Mouse (Mus musculus): Measurements from ENCODE around the gene Cd9.
A peak's percentile ranks its signal among the peaks of the same experiment; 100 is the strongest.

The Cd9 gene

GRCm38 (mm10) chr6:125476090-125476489, 18.5 kb downstream of the Cd9 start:
- DNase-seq (ENCODE audit: low spot score in 2 of 2): no peak

GRCm38 (mm10) chr6:125475184-125475583, 19.4 kb downstream of the Cd9 start:
- DNase-seq (ENCODE audit: low spot score in 2 of 2): no peak

GRCm38 (mm10) chr6:125473939-125474338, 20.7 kb downstream of the Cd9 start:
- DNase-seq (ENCODE audit: low spot score in 2 of 2): no peak

GRCm38 (mm10) chr6:125473321-125473721, 21.3 kb downstream of the Cd9 start:
- DNase-seq (ENCODE audit: low spot score in 2 of 2): no peak

- DNase-seq (ENCODE audit: low spot score in 2 of 2): no peak
Observed at GRCm38 (mm10) chr6:125471921-125472320, 22.7 kb downstream of the Cd9 start.

- DNase-seq (ENCODE audit: low spot score in 2 of 2): no peak
Observed at GRCm38 (mm10) chr6:125471326-125471725, 23.3 kb downstream of the Cd9 start.

- DNase-seq (ENCODE audit: low spot score in 2 of 2): no peak
Observed at GRCm38 (mm10) chr6:125470616-125471015, 24.0 kb downstream of the Cd9 start.

- no peak for DNase-seq (ENCODE audit: low spot score in 2 of 2)
Observed at GRCm38 (mm10) chr6:125469222-125469621, 25.4 kb downstream of the Cd9 start.

- DNase-seq (ENCODE audit: low spot score in 2 of 2): peak in 1 of 2 experiments; percentile 23
Observed at GRCm38 (mm10) chr6:125468179-125468960, 26.2 kb downstream of the Cd9 start.

GRCm38 (mm10) chr6:125467301-125467715, 27.3 kb downstream of the Cd9 start:
- DNase-seq (ENCODE audit: low spot score in 2 of 2): peak; percentile 57 to 73

- no peak for DNase-seq (ENCODE audit: low spot score in 2 of 2)
Observed at GRCm38 (mm10) chr6:125462312-125462711, 32.3 kb downstream of the Cd9 start.

GRCm38 (mm10) chr6:125461788-125462187, 32.8 kb downstream of the Cd9 start:
- DNase-seq (ENCODE audit: low spot score in 2 of 2): no peak

- DNase-seq (ENCODE audit: low spot score in 2 of 2): no peak
Observed at GRCm38 (mm10) chr6:125461325-125461724, 33.3 kb downstream of the Cd9 start.

- DNase-seq (ENCODE audit: low spot score in 2 of 2): no peak
Observed at GRCm38 (mm10) chr6:125460589-125460988, 34.0 kb downstream of the Cd9 start.

- DNase-seq (ENCODE audit: low spot score in 2 of 2): no peak
Observed at GRCm38 (mm10) chr6:125459903-125460302, 34.7 kb downstream of the Cd9 start.

- DNase-seq (ENCODE audit: low spot score in 2 of 2): no peak
Observed at GRCm38 (mm10) chr6:125455806-125456520, 38.6 kb downstream of the Cd9 start.

- no peak for DNase-seq (ENCODE audit: low spot score in 2 of 2)
Observed at GRCm38 (mm10) chr6:125454731-125455130, 39.9 kb downstream of the Cd9 start.

- DNase-seq (ENCODE audit: low spot score in 2 of 2): no peak
Observed at GRCm38 (mm10) chr6:125454299-125454698, 40.3 kb downstream of the Cd9 start.

- no peak for DNase-seq (ENCODE audit: low spot score in 2 of 2)
Observed at GRCm38 (mm10) chr6:125447660-125448059, 46.9 kb downstream of the Cd9 start.

- no peak for DNase-seq (ENCODE audit: low spot score in 2 of 2)
Observed at GRCm38 (mm10) chr6:125447205-125447604, 47.4 kb downstream of the Cd9 start.

- DNase-seq (ENCODE audit: low spot score in 2 of 2): no peak
Observed at GRCm38 (mm10) chr6:125445381-125445780, 49.2 kb downstream of the Cd9 start.

- no peak for DNase-seq (ENCODE audit: low spot score in 2 of 2)
Observed at GRCm38 (mm10) chr6:125442591-125442990, 52.0 kb downstream of the Cd9 start.

- DNase-seq (ENCODE audit: low spot score in 2 of 2): no peak
Observed at GRCm38 (mm10) chr6:125436753-125437152, 57.8 kb downstream of the Cd9 start.
